Mouse (Mus musculus) G1E (cell line): ENCODE results near the gene Ubash3b. TPM values are rescaled to one million over a fixed set of nuclear protein-coding genes. Genes with fewer than 3 reads are reported as not detected.

Source experiments
- ATAC-seq: 2 replicates; pipeline ENCODE4 v1.8.0; 2016; ENCODE audit warnings: mild to moderate bottlenecking; ENCODE audit not compliant: insufficient number of reproducible peaks, poor library complexity, low FRiP score, severe bottlenecking; ENCODE audit errors: extremely low read depth
- DNase-seq: peaks from one replicate; pipeline ENCODE4 v3.0.0; 2012; ENCODE audit warnings: low spot score
- H3K27me3 ChIP-seq: 2 replicates; pipeline ENCODE4 v1.6.1; 2012; ENCODE audit warnings: mild to moderate bottlenecking, low read length, inconsistent platforms; ENCODE audit not compliant: insufficient read depth
- H3K36me3 ChIP-seq: replicated peaks from 2 replicates; pipeline ENCODE3; 2012; ENCODE audit warnings: mild to moderate bottlenecking, inconsistent platforms
- H3K4me1 ChIP-seq: 2 replicates; pipeline ENCODE4 v1.6.1; 2012; ENCODE audit warnings: low read depth, low read length, inconsistent platforms, mixed read lengths; ENCODE audit not compliant: insufficient read depth
- H3K4me3 ChIP-seq: 2 replicates; pipeline ENCODE4 v1.5.1; 2012; ENCODE audit warnings: low read depth, mild to moderate bottlenecking, inconsistent platforms, low read length, moderate library complexity, mixed read lengths
- H3K9me3 ChIP-seq: replicated peaks from 2 replicates; pipeline ENCODE4 v1.6.1; 2012; ENCODE audit warnings: inconsistent platforms
- CTCF ChIP-seq: IDR thresholded peaks from 2 replicates; pipeline ENCODE4 v1.5.1; 2012; ENCODE audit warnings: low read depth, low read length, inconsistent platforms, mixed read lengths
- GATA1 ChIP-seq: IDR thresholded peaks from 2 replicates; pipeline ENCODE4 v1.6.1; 2012; ENCODE audit warnings: borderline replicate concordance, low read length, inconsistent platforms, mixed read lengths
- GATA2 ChIP-seq: IDR thresholded peaks from 2 replicates; pipeline ENCODE4 v1.6.1; 2012; ENCODE audit warnings: low read depth, low read length, inconsistent platforms, borderline replicate concordance
- POLR2AphosphoS5 ChIP-seq: IDR thresholded peaks from 2 replicates; pipeline ENCODE4 v1.6.1; 2012; ENCODE audit warnings: low read depth, low read length, inconsistent platforms; ENCODE audit not compliant: insufficient replicate concordance
- TAL1 ChIP-seq: conservative IDR thresholded peaks from 2 replicates; pipeline ENCODE4 v1.6.1; 2012; ENCODE audit warnings: low read depth, low read length, inconsistent platforms, mixed read lengths
- polyA plus RNA-seq: library from polyadenylated mRNA; stranded (reverse); fragments of >175 nt; gene quantifications from 2 replicates; pipeline ENCODE4 v1.2.3, GENCODE M21; 2012
- total RNA-seq, 2 experiments: library from RNA; stranded (forward) in 1 of 2; stranded (reverse) in 1 of 2; fragments of 200-1000 nt in 1 of 2; fragments of >200 nt in 1 of 2; fragmentation: Nextera tagmentation in 1 of 2; gene quantifications; 2 replicates each; pipeline ENCODE4 v1.2.3; 2014 to 2017

Ubash3b gene
- total RNA-seq (2014; fragmentation: Nextera tagmentation) (30.9 and 33.0 TPM in 2 replicates), total RNA-seq (2017) (20.9 TPM in 2 replicates), polyA plus RNA-seq (14.2 and 16.4 TPM in 2 replicates)

DNA sequence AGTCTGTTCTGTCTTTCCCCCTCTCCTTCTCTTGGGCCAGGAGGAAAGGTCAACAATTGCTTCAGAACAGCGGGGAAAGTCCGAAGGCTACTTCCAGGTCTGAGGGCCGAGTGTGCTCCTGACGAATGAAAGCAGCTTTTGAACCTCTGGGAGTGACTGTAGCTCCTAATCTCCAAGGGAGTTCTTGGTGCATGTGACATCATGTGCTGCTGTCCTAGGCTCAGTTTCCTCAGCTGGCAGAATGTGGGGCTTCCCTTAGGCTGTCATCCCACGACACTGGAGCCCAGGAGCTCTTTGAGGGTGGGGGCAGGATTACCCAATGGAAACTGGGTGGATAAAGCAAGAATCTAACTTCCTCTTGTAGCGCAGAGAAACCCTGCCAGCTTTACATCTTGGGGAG lies at the start of gene Ubash3b:
Ubash3b (minus strand) TSS at position 285 of the 400 bp plus-strand sequence.
- H3K9me3 ChIP-seq, result no peaks in the 10 kb centered on the region
- H3K4me3 ChIP-seq, result no peak within 1 kb of the TSS
- no peaks in the 10 kb centered on the region for H3K27me3 ChIP-seq
- no peak for DNase-seq
- H3K36me3 ChIP-seq, result no peaks in the 10 kb centered on the region
- peaks cover 41% of the 10 kb centered on the region for H3K4me1 ChIP-seq
- no peak for ATAC-seq
- TF ChIP-seq TAL1 (no peak), GATA2 (no peak), CTCF (no peak), GATA1 (no peak), POLR2AphosphoS5 (no peak)

- Histone ChIP-seq H3K36me3 (no peaks in the 10 kb centered on the region), H3K4me3 (peak overlapping the region; percentile 60; the same call in 1 of the 2 replicates), H3K4me1 (no peaks in the 10 kb centered on the region), H3K9me3 (no peaks in the 10 kb centered on the region), H3K27me3 (no peaks in the 10 kb centered on the region)
- DNase-seq, result peak; percentile 67
- peak; percentile 49; the same call in 1 of the 2 replicates for TF ChIP-seq CTCF
- TF ChIP-seq POLR2AphosphoS5, result no peak
- ATAC-seq, result peak; percentile 94
Observed at GRCm38 (mm10) chr9:41207130-41208104, 45.9 kb upstream of the Ubash3b start.

- H3K4me1 ChIP-seq, result no peaks in the 10 kb centered on the region
- H3K9me3 ChIP-seq, result no peaks in the 10 kb centered on the region
- H3K36me3 ChIP-seq, result no peaks in the 10 kb centered on the region
- DNase-seq (no peak), ATAC-seq (no peak)
- no peak overlapping the region for H3K4me3 ChIP-seq
- TF ChIP-seq CTCF, result no peak
- TF ChIP-seq GATA2, result no peak
- TF ChIP-seq TAL1, result no peak
- no peak for TF ChIP-seq POLR2AphosphoS5
- no peak for TF ChIP-seq GATA1
- no peaks in the 10 kb centered on the region for H3K27me3 ChIP-seq
Observed at GRCm38 (mm10) chr9:41206717-41207116, 45.2 kb upstream of the Ubash3b start.

DNA sequence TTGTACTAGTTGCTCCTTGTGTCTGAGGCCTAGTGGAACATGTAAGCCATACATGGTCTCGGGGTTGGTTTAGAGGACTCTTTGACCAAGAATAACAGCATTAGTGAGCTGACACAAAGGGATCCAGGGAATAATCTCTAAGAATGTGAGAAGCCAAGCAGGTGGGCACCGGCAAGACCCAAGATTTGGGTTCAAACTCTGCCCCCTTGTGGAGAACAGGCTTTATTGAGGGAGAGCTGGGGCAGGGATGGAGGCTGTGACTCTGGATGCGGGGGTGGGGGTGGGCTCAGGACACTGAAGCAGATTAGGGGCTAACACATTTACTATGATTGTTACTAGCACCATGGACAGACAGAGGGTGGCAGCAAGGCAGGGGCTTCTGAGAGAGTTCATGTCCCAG lies 43.8 kb upstream of the Ubash3b start:
- TF ChIP-seq CTCF, result no peak
- no peak for TF ChIP-seq TAL1
- no peak overlapping the region for H3K4me3 ChIP-seq
- DNase-seq (no peak), ATAC-seq (no peak)
- no peaks in the 10 kb centered on the region for H3K27me3 ChIP-seq
- H3K9me3 ChIP-seq, result no peaks in the 10 kb centered on the region
- no peaks in the 10 kb centered on the region for H3K36me3 ChIP-seq
- H3K4me1 ChIP-seq, result no peaks in the 10 kb centered on the region

- no peaks in the 10 kb centered on the region for H3K36me3 ChIP-seq
- H3K4me1 ChIP-seq, result peaks cover 4% of the 10 kb centered on the region; the same call in 1 of the 2 replicates
- no peaks in the 10 kb centered on the region for H3K9me3 ChIP-seq
- H3K4me3 ChIP-seq, result no peak overlapping the region
- no peak for TF ChIP-seq GATA1
- no peak for TF ChIP-seq POLR2AphosphoS5
- no peak for TF ChIP-seq GATA2
- TF ChIP-seq CTCF, result no peak
- no peak for TF ChIP-seq TAL1
- no peak for ATAC-seq
- peaks cover 7% of the 10 kb centered on the region; the same call in 1 of the 2 replicates for H3K27me3 ChIP-seq
- no peak for DNase-seq
Observed at GRCm38 (mm10) chr9:41199456-41200252, 38.2 kb upstream of the Ubash3b start.

GRCm38 (mm10) chr9:41198501-41199265 lies 37.2 kb upstream of the Ubash3b start:
- Histone ChIP-seq H3K9me3 (no peaks in the 10 kb centered on the region), H3K4me3 (no peak overlapping the region)
- no peak for ATAC-seq

More at GRCm38 (mm10) chr9:41198501-41199265, 37.2 kb upstream of the Ubash3b start:
- Histone ChIP-seq H3K36me3 (no peaks in the 10 kb centered on the region), H3K27me3 (peaks cover 9% of the 10 kb centered on the region; the same call in 1 of the 2 replicates), H3K4me1 (peaks cover 4% of the 10 kb centered on the region; the same call in 1 of the 2 replicates)
- TF ChIP-seq CTCF (no peak), TAL1 (no peak), GATA2 (no peak), GATA1 (no peak), POLR2AphosphoS5 (no peak)
- no peak for DNase-seq
